Mouse (Mus musculus): ENCODE data around the gene Fshb. TPM values are rescaled to one million over a fixed set of nuclear protein-coding genes. Genes with fewer than 3 reads are reported as not detected.

Gene Fshb
- polyA plus RNA-seq (2012; rRNA removed) = not detected in 2 replicates

GRCm38 (mm10) chr2:107059556-107059955 lies at the start of gene Fshb:
TSS of gene Fshb (minus strand) at chr2:107059656.

Other genes starting within 250 kb of the Fshb start
- gene Arl14ep, start 85.2 kb downstream of the Fshb start, polyA plus RNA-seq (2012; rRNA removed) = 6.5 and 7.0 TPM in 2 replicates
- under 0.01 and 0.01 TPM in 2 replicates for gene Kcna4, start 231.0 kb upstream of the Fshb start, polyA plus RNA-seq (2012; rRNA removed)

Measured in liver, embryonic 18 days (tissue).